Mouse (Mus musculus): ENCODE measurements around the gene Bicral.

Bicral gene

GRCm38 (mm10) chr17:46857903-46858748 is at the start of gene Bicral:
TSS of gene Bicral (minus strand) at chr17:46858482.
- peak; percentile 72 for DNase-seq (ENCODE audit: low spot score)

DNA sequence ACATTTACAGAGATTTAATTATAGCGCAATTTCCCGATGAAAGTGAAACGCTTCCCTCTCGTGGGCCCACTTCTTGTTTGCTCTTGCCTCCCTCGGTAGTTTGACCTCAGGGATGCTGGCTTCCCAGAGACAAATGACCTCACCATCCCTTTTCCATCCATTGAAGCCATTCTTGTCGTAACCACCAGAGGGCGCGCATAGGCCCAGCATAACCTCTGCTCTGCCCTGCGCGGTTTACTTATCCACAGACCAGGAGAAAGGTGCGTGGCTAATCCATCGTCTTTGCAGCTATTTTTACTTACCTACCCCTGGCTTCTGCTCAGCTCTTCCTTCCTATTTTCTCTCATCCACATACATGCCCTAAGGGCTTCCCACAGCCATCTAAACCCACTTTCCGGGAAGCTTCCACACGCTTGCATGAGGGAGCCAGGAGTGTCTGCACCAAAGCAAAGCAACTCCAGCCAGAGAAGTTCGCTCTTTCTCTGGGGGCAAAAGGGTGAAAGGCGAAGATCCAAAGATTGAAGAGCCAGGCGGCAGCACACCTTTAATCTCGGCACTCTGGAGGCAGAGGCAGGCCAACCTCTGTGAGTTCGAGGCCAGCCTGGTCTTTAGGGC is 45.7 kb upstream of the Bicral start:
- DNase-seq (ENCODE audit: low spot score), result peak; percentile 91

GRCm38 (mm10) chr17:46900941-46901340 is 42.7 kb upstream of the Bicral start:
- DNase-seq (ENCODE audit: low spot score), result no peak

GRCm38 (mm10) chr17:46897221-46897950 is 39.1 kb upstream of the Bicral start:
- peak; percentile 74 for DNase-seq (ENCODE audit: low spot score)

DNA sequence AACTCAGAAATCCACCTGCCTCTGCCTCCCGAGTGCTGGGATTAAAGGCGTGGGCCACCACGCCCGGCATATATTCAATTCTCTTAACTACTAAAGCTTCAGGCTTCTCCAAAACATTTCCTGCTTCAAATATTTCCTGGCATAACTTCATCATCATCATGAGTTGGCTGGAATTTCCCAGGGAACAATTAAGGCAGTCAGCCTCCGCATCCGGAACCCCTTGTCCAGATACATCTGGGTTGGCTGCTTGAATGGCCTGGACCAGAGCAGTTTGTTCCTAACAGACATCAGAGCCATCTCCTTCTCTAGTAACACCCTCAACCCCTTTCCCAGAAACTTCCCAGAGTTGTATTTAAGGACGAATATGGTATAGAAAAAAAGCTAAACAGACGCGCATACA is 37.1 kb upstream of the Bicral start:
- no peak for DNase-seq (ENCODE audit: low spot score)

DNA sequence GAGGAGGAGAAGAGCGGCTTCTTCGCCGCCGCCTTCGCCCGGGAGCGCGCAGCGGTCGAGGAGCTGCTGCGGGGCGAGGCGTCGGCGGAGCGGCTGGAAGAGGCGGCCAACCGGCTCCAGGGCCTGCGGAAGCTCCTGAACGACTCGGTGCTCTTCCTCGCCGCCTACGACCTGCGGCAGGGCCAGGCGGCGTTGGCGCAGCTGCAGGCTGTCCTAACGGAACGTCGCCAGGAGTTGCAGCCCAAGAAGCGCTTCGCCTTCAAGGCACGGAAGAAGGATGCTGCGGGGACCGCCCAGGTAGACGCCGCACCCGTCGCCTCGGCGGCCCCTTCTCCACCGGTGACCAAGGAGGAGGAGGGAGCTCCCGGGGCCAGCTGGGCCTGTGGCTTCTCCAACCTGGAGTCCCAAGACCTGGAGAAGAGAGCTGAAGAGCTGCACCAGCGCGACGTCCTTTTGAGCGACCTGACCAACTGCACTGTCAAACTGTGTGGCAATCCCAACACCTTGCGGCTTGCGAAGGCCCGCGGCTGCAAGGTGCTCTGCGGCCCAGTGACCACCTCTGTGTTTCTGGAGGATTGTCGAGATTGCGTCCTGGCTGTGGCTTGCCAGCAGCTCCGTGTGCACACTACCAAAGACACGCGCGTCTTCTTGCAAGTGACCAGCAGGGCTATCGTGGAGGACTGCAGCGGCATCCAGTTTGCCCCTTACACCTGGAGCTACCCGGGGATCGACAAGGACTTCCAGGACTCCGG is 32.7 kb upstream of the Bicral start:
- DNase-seq (ENCODE audit: low spot score), result peak; percentile 42

GRCm38 (mm10) chr17:46890116-46890815 is 32.0 kb upstream of the Bicral start, which contains the start of gene Tbcc:
TSS of gene Tbcc (plus strand) at chr17:46890684.
- DNase-seq (ENCODE audit: low spot score), result peak; percentile 99

DNA sequence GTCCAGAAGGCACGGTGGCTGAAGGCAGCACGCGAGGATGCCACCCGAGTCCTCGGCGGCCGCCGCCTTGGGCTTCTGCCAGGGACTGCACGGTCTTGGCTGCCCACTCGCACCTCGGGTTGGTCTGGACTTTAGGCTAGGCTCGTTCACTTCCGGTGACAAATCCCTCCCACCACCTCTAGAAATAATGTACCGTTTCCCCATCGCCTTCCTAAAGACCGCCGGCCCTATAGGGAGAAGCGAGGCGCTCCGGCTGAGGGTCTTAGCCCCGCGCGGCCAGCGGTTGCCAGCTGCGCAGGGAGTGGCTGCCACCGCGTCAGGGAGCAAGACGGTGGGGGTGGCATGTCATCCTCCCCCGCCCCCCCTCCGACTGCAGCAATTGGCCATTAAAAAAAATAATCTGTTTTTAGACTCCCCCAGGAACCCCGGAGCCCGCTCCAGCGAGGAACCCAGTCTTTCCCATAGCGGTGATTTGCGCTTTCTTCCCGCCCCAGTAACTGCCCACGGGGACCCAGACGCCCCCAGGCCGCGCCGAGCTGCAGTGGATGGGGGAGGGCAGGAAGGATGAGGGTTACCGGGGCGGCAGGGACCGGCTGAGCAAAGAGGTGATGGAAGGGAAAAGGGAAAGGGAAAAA is 31.3 kb upstream of the Bicral start:
- DNase-seq (ENCODE audit: low spot score), result peak; percentile 86

DNA sequence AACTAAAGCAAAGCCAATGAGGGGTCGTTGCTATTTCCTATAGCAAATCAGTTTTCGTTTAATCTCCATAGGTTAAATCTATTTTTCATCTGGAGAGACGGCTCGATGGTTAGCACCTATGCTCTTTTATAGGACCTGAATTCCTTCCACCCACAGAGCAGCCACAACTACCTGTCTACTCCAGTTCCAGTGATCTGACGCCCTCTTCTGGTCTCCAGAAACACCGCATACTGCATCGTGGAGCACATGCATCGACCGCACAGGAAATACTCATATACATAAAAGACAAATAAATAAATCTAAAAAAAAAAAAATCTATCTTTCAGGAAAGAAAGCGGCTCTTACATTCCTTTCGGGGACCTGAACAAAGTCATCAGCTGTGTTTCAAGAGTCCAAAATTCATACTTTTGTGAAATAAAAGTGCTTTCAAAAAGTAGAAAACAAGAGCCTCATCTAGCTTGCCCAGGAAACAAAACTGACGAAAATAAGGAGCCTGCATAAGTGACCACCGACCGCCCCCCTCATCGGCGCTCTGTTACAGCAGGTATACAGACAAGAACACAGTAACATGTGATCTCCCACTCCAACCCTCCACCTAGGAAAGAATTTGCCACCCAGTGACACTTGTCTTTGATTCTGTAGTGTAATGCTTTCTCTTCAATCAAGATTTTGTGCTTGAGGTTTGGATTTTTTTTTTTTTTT is 30.4 kb upstream of the Bicral start:
- peak; percentile 79 for DNase-seq (ENCODE audit: low spot score)

DNA sequence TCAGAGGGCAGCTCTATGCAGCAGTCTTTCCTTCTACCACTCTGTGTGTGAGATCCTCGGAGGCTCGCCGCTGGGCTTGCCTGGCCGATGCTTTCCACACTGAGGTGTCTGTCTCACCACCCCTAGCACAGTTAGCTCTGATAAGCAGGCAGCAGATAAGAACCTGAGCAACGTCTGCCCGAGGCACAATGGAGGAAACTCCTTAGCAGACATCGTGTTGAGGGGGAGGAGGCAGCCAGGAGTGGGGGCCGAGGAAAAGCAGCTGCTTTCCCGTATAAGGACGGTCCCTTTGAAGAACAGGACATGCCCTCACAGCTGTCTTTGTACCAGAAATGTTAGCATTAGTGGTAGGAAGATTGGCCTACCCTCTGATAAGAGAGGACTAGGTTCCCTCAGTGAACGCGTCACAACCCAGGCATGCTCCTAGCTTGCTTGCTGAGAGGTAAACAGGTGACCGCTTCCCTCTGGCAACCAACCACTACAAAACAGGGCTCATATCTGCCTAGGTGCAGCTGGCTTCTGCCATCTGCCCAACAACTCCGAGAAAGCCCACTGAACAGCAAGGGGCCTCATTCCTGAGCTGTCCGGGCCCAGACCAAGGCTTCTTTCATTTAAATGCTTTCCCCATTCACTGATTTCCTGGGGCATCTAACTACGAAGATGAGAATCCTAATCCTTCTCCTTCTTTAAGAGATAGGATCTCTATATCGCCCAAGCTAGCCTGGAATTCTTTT is 27.8 kb upstream of the Bicral start:
- no peak for DNase-seq (ENCODE audit: low spot score)

DNA sequence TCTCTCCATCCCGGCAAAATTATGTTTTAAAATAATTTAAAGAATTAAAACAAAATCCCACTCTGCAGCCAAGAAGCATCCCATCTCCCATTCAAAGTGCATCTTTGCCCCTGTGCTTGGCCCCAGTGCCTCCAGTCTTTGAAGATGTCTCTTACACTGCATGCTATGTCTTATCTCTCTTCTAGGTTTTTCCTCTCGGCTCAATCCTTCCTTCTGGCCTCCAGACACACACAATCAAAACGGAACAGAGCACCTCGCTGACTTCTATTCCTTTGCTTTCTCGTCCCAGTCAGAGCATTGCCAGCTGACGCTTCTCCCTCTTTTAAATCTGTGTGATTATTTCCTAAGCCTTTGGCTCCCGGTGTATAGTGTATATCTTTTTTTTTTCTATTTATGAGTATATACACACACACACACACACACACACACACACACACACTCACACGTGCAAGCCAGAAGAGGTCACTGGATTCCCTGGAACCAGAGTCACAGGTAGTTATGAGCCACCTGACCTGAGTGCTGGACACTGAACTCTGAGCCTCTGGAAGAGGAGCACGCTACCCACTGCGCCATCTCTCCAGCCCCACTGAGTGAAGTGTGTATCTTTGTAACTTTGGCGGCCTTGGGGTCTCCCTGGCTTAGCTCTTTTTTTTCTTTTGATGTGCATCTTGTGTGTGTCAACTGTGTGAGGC is 27.1 kb upstream of the Bicral start:
- no peak for DNase-seq (ENCODE audit: low spot score)

DNA sequence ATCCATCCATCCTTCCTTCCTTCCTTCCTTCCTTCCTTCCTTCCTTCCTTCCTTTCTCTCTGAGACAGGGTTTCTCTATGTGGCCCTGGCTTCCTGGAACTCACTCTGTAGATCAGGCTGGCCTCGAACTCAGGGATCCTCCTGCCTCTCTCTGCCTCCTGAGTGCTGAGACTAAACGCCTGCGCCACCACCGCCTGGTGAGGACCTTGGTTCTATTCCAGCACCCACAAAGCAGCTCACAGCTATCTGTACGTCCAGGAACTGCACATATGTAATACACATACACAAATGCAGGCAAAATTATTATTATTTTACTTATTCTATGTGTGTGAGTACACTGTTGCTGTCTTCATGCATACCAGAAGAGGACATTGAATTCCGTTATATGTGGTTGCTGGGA is 26.5 kb upstream of the Bicral start:
- no peak for DNase-seq (ENCODE audit: low spot score)

DNA sequence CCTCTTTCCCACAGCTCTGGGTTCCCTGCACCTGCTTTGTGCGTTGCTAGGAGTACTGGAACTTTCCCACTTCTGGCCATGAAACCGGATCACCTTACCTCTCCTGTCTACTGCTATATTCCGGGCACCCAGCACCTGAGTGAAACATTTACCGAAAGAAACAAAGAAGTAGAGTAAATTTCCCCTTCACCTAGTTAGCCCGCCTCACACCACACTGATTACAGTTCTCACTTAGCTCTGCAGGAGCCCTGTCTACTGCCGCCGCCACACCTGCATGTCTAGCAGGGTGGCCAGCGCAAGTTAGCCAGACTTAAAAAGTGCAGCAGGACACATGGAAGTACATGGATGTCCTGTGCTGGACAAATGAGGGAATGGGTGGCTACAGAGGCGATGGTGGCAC is 24.8 kb upstream of the Bicral start:
- no peak for DNase-seq (ENCODE audit: low spot score)

DNA sequence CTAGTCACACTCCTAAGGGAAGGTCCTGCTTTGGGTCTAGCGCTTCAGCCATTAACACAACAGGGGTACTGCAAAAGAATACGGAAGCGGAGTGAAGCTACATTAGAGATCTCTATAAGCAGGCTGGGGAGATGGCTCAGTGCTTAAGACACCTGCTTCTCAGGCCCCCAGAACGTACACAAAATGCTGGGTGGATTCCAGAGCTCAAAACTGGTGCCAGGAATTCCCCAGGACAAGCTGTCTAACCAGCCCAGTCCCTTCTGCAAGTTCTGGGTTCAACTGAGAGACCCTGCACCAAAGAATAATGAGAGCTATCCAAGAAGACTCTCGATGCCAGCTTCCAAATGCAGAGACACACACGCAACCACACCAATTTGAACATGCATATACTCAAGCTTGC is 23.4 kb upstream of the Bicral start:
- DNase-seq (ENCODE audit: low spot score), result no peak

DNA sequence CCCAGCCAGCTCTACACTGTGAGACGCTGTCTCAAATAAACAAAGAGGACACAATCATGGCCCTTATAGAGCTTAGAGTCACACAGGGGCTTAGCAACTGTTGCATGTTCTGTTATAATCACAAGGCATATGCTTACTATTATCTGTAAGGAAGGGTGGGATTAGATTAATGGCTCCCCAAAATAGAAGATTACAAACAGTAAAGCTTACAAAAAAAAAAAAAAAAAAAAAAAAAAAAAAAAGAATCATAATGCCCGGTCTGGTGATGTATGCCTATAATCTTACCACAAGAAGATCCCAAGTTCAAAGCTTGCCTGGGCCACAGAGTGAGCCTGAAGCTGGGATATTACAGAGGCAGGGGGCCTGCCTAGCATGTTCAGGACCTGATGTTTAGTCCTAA is 22.0 kb upstream of the Bicral start:
- DNase-seq (ENCODE audit: low spot score), result no peak

DNA sequence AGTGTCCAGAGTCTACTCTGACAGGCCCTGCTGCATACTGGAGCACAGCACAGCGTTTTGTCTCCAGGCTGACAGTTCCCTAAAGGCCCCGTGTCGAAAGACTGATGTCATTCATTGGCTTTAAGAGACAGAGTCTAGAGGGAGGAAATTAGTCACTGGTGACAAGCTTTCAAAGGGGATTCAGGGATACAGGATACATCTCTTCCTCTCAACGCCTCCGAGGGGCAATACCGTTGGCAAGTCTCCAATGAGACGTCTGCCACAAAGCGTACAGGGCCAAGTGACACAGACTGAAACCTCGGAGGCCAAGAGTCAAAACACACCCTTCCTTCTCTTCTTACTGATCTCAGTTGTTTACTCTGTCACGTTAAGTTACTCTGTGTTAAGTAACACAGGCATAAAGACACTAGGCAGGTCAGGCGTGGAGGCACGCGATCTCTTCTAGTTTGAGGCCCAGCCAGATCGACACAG is 21.6 kb upstream of the Bicral start:
- DNase-seq (ENCODE audit: low spot score), result no peak

- no peak for DNase-seq (ENCODE audit: low spot score)
Measured at GRCm38 (mm10) chr17:46877061-46877460, 18.8 kb upstream of the Bicral start.

GRCm38 (mm10) chr17:46876371-46876950 is 18.2 kb upstream of the Bicral start:
- peak; percentile 43 for DNase-seq (ENCODE audit: low spot score)

DNA sequence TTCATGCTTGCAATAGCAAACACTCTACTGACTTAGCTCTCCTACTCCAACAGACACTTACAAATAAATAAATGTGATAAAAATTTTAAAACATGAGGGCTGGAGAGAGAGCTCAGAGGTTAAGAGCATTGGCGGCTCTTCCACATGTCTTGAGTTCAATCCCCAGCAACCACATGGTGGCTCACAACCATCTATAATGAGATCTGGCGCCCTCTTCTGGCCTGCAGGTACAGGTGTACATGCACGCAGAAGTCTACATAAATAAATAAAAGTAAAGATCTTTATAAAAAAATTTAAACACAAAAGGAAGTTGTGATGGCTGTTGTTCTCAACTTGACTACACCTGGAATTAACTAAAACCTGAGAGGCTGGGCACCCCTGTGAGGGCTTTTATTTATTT is 17.3 kb upstream of the Bicral start:
- DNase-seq (ENCODE audit: low spot score), result no peak
